Comparison of ENCODE assay signal across 8 mouse cellular contexts in the genomic region with DNA sequence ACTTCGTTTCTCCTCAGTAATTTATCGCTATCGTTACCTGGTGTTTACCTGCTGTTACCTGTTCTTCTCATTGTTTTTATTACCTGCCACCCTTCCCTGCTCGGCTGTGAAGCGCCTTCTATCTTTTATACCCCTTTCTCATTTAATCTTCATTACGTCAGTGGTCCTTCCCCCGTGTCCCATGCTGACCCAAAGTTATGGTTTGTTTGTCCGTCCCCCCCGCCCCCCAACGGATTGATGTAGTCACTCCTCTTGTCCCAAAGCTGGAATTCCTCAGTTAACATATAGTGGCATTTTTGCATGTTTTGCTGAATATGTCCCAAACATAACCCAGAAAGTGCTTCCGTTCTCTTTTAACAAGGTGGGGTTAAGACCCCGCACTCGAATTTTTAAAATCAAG. TPM values are rescaled to one million over a fixed set of nuclear protein-coding genes. Genes with fewer than 3 reads are reported as not detected.
DNase-seq lines count a peak whose midpoint lies in the region; ATAC-seq and TF ChIP-seq lines count a peak whose summit lies in the region.

No protein-coding gene starts in this region.

- H3K9me3 ChIP-seq in forebrain, embryonic 12.5 days: no peaks in the 10 kb centered on the region
- H3K9me3 ChIP-seq in liver, embryonic 15.5 days (replicated peaks): no peaks in the 10 kb centered on the region

- DNase-seq in heart, adult 2 months: no peak
- no peak for DNase-seq in heart, postnatal 4 days
- no peak for DNase-seq in adipocyte (ENCODE audit: low spot score)
- DNase-seq in spleen, postnatal 36 days (ENCODE audit: low spot score in 2 of 2): no peak
- DNase-seq in kidney, postnatal 4 days: no peak

- no peak for TF ChIP-seq EP300 in heart, adult 2 months (IDR thresholded peaks at IDR 0.05; ENCODE audit: insufficient read depth, low read depth, low read length)

- no peaks in the 10 kb centered on the region for H3K27me3 ChIP-seq in heart, adult 2 months (ENCODE audit: control insufficient read depth, insufficient read depth, low read length)
- H3K27me3 ChIP-seq in C2C12 (ENCODE audit: control insufficient read depth, insufficient read depth, insufficient read length): no peaks in the 10 kb centered on the region
- H3K27me3 ChIP-seq in forebrain, embryonic 12.5 days: no peaks in the 10 kb centered on the region
- H3K27me3 ChIP-seq in liver, embryonic 15.5 days: no peaks in the 10 kb centered on the region

- peak overlapping the region; percentile 78 for H3K9ac ChIP-seq in heart, adult 2 months (ENCODE audit: low read depth, low read length)
- peak overlapping the region; percentile 76 for H3K9ac ChIP-seq in forebrain, embryonic 12.5 days
- peak overlapping the region; percentile 69 for H3K9ac ChIP-seq in liver, embryonic 15.5 days

- no peak for TF ChIP-seq CTCF in heart, adult 2 months (IDR thresholded peaks at IDR 0.05)
- TF ChIP-seq CTCF in C2C12 (IDR thresholded peaks at IDR 0.05; ENCODE audit: control insufficient read depth, insufficient read depth, insufficient read length): no peak

- peak; percentile 12; the same call in 1 of the 2 replicates for ATAC-seq in forebrain, embryonic 12.5 days (ENCODE audit: low FRiP score)
- ATAC-seq in liver, embryonic 15.5 days (ENCODE audit: insufficient read depth): no peak

- peak overlapping the region; percentile 98 for H3K4me3 ChIP-seq in heart, adult 2 months
- peak overlapping the region; percentile 90 for H3K4me3 ChIP-seq in C2C12 (ENCODE audit: insufficient read depth, poor library complexity, severe bottlenecking)
- peak overlapping the region; percentile 74 for H3K4me3 ChIP-seq in forebrain, embryonic 12.5 days (replicated peaks)
- H3K4me3 ChIP-seq in liver, embryonic 15.5 days (replicated peaks): peak overlapping the region; percentile 91

- H3K79me3 ChIP-seq in C2C12 (ENCODE audit: low read depth): peaks cover 55% of the 10 kb centered on the region

- peaks cover 8% of the 10 kb centered on the region for H3K36me3 ChIP-seq in heart, adult 2 months (ENCODE audit: control insufficient read depth, insufficient read depth, low read length)
- peaks cover 64% of the 10 kb centered on the region for H3K36me3 ChIP-seq in C2C12 (ENCODE audit: control insufficient read depth, insufficient read depth)
- peaks cover 37% of the 10 kb centered on the region for H3K36me3 ChIP-seq in forebrain, embryonic 12.5 days (replicated peaks)
- peaks cover 43% of the 10 kb centered on the region for H3K36me3 ChIP-seq in liver, embryonic 15.5 days (replicated peaks)

- peak overlapping the region; percentile 78 for H3K4me2 ChIP-seq in forebrain, embryonic 12.5 days
- H3K4me2 ChIP-seq in liver, embryonic 15.5 days: peak overlapping the region; percentile 80

- peak overlapping the region; percentile 90 for H3ac ChIP-seq in C2C12 (ENCODE audit: control insufficient read depth, insufficient read length, low read depth)

- intact Hi-C loops in heart, adult 2 months (cut with DNase I): loop anchor here (5.0 kb wide), 1 partner anchor 75 kb away; a partner anchor contains a TSS

- peaks cover 2% of the 10 kb centered on the region for H3K79me2 ChIP-seq in heart, adult 2 months (replicated peaks; ENCODE audit: control insufficient read depth, insufficient read depth, low read length)
- H3K79me2 ChIP-seq in C2C12 (ENCODE audit: control insufficient read depth, insufficient read depth): peaks cover 54% of the 10 kb centered on the region

- H3K4me1 ChIP-seq in heart, adult 2 months (ENCODE audit: control insufficient read depth, insufficient read depth, low read length): peaks cover 2% of the 10 kb centered on the region
- H3K4me1 ChIP-seq in forebrain, embryonic 12.5 days: peaks cover 18% of the 10 kb centered on the region
- H3K4me1 ChIP-seq in liver, embryonic 15.5 days (replicated peaks): peaks cover 31% of the 10 kb centered on the region

- 3% methylated on average over 13 of the region's 13 CpGs for WGBS in heart, adult 2 months
- WGBS in forebrain, embryonic 12.5 days: 5% methylated on average over 13 of the region's 13 CpGs
- 3% methylated on average over 13 of the region's 13 CpGs for WGBS in liver, embryonic 15.5 days (ENCODE audit: insufficient replicate concordance)

- no peak for TF ChIP-seq POLR2A in heart, adult 2 months (IDR thresholded peaks at IDR 0.05; ENCODE audit: insufficient read depth, low read depth, low read length)

- H3K27ac ChIP-seq in heart, adult 2 months: peak overlapping the region; percentile 93
- H3K27ac ChIP-seq in forebrain, embryonic 12.5 days: no peak overlapping the region; the same call in 1 of the 2 replicates
- peak overlapping the region; percentile 78 for H3K27ac ChIP-seq in liver, embryonic 15.5 days (replicated peaks)

TF ChIP-seq in C2C12, 6 proteins besides CTCF, POLR2A, EP300 and RAD21:
- TF ChIP-seq MYOD1 (IDR thresholded peaks at IDR 0.05; ENCODE audit: control insufficient read depth, insufficient read length, low read depth) (no peak), USF1 (IDR thresholded peaks at IDR 0.05; ENCODE audit: low read depth) (no peak), CEBPB (IDR thresholded peaks at IDR 0.05; ENCODE audit: low read depth) (no peak)

RNA-seq across cellular contexts. Expression of a gene that starts 0.7 kb away (rescaled TPM):
- 1 to 10 TPM; 7.8 to 8.1 TPM for total RNA-seq in heart, adult 2 months (2021)
- 15.3 and 23.3 TPM in 2 replicates for polyA plus RNA-seq in heart, adult 2 months (2012; rRNA removed)
- total RNA-seq in heart, postnatal 4 days (2021): 10 to 100 TPM in 1 of 2 experiments, 1 to 10 TPM in 1; 9.5 to 10.1 TPM
- polyA plus RNA-seq in C2C12 (2012; fragmentation: generic; extraction: Trizol): 41.1 TPM
- 47.4 and 53.0 TPM in 2 replicates for polyA plus RNA-seq in forebrain, embryonic 12.5 days (2016; fragmentation: Nextera tagmentation; extraction: Ambion mirVana)
- polyA plus RNA-seq in liver, embryonic 15.5 days (2015; fragmentation: Nextera tagmentation; extraction: Ambion mirVana): 73.9 and 75.5 TPM in 2 replicates

RNA-seq across cellular contexts. Expression of a gene that starts 5.0 kb away (rescaled TPM):
- total RNA-seq in heart, adult 2 months (2021): 10 to 100 TPM; 37.2 to 43.4 TPM
- 14.3 and 25.5 TPM in 2 replicates for polyA plus RNA-seq in heart, adult 2 months (2012; rRNA removed)
- total RNA-seq in heart, postnatal 4 days (2021): 10 to 100 TPM; 56.1 to 57.3 TPM
- 56.6 TPM for polyA plus RNA-seq in C2C12 (2012; fragmentation: generic; extraction: Trizol)
- polyA plus RNA-seq in forebrain, embryonic 12.5 days (2016; fragmentation: Nextera tagmentation; extraction: Ambion mirVana): 251 and 256 TPM in 2 replicates
- polyA plus RNA-seq in liver, embryonic 15.5 days (2015; fragmentation: Nextera tagmentation; extraction: Ambion mirVana): 89.5 and 99.7 TPM in 2 replicates

RNA-seq across cellular contexts. Expression of a gene that starts 18.0 kb away (rescaled TPM):
- 1 to 10 TPM; 4.7 to 5.4 TPM for total RNA-seq in heart, adult 2 months (2021)
- polyA plus RNA-seq in heart, adult 2 months (2012; rRNA removed): 11.2 and 11.9 TPM in 2 replicates
- total RNA-seq in heart, postnatal 4 days (2021): 10 to 100 TPM; 12.8 to 15.4 TPM
- 15.1 TPM for polyA plus RNA-seq in C2C12 (2012; fragmentation: generic; extraction: Trizol)
- 18.4 and 21.3 TPM in 2 replicates for polyA plus RNA-seq in forebrain, embryonic 12.5 days (2016; fragmentation: Nextera tagmentation; extraction: Ambion mirVana)
- polyA plus RNA-seq in liver, embryonic 15.5 days (2015; fragmentation: Nextera tagmentation; extraction: Ambion mirVana): 2.1 and 2.9 TPM in 2 replicates

RNA-seq across cellular contexts. Expression of a gene that starts 18.3 kb away (rescaled TPM):
- total RNA-seq in heart, adult 2 months (2021): 10 to 100 TPM; 34.1 to 36.4 TPM
- 8.4 and 11.3 TPM in 2 replicates for polyA plus RNA-seq in heart, adult 2 months (2012; rRNA removed)
- total RNA-seq in heart, postnatal 4 days (2021): 10 to 100 TPM; 45.0 to 48.0 TPM
- 31.2 TPM for polyA plus RNA-seq in C2C12 (2012; fragmentation: generic; extraction: Trizol)
- polyA plus RNA-seq in forebrain, embryonic 12.5 days (2016; fragmentation: Nextera tagmentation; extraction: Ambion mirVana): 55.0 and 58.9 TPM in 2 replicates
- polyA plus RNA-seq in liver, embryonic 15.5 days (2015; fragmentation: Nextera tagmentation; extraction: Ambion mirVana): 18.3 and 21.1 TPM in 2 replicates

RNA-seq across cellular contexts. Expression of a gene that starts 31.4 kb away (rescaled TPM):
- 1 to 10 TPM; 2.8 to 4.4 TPM for total RNA-seq in heart, adult 2 months (2021)
- polyA plus RNA-seq in heart, adult 2 months (2012; rRNA removed): 3.1 and 4.4 TPM in 2 replicates
- 1 to 10 TPM; 2.3 to 2.9 TPM for total RNA-seq in heart, postnatal 4 days (2021)
- 1.7 TPM for polyA plus RNA-seq in C2C12 (2012; fragmentation: generic; extraction: Trizol)
- 0.40 and 0.60 TPM in 2 replicates for polyA plus RNA-seq in forebrain, embryonic 12.5 days (2016; fragmentation: Nextera tagmentation; extraction: Ambion mirVana)
- 10.5 and 11.3 TPM in 2 replicates for polyA plus RNA-seq in liver, embryonic 15.5 days (2015; fragmentation: Nextera tagmentation; extraction: Ambion mirVana)
